Mouse (Mus musculus): ENCODE measurements around the gene Wdfy2. TPM values are rescaled to one million over a fixed set of nuclear protein-coding genes. Genes with fewer than 3 reads are reported as not detected.

The Wdfy2 gene
- total and polyA plus RNA-seq, 2 experiments from 2014 or later = 3.6 to 18.4 TPM

DNA sequence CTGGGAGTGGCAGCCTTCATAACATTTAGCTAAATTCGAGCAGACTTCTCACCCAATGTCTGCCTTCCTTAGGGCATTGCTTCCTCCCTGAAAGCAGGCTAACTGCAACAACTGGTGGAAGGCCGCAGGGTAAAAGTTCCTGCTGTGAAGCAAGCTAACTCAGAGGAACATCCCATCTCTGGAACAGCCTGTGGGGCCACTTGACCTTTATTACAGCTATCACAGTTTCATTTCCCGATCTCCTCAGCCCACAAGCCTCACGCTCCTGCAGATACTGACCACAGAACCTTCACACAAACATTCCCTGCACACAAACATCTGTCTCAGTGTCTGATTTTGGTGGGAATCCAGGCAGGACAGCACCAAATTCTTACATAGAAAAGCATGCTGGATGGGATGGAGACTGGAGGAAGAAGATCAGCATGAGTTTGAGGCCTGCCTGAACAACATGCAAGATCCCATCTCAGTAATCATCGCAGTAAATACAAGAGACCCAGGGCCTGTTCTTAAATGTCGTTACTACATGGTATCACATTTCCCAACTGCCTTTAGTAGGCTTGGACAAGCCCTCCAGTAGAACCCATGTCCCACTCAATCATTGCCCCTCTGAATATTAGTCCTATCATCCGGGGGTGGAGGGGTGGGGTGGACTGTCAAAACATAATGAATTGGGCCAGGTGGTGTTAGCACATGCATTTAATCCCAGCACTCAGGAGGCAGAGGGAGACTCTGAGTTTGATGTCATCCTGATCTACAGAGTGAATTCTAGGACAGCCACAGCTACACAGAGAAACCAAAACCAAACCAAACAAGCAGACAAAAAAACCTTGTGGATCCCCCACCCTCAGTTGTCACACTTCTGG, 28.6 kb upstream of the Wdfy2 start:
- H3K4me1 ChIP-seq (ENCODE audit: insufficient read depth) = no peaks in the 10 kb centered on the region
- H3K4me3 ChIP-seq (ENCODE audit: low read depth, low read length) = no peak overlapping the region
- ATAC-seq (no peak), DNase-seq (no peak)
- TF ChIP-seq CTCF (IDR thresholded peaks at IDR 0.05; ENCODE audit: low read depth) = no peak
- H3K9me3 ChIP-seq (ENCODE audit: low read length) = no peaks in the 10 kb centered on the region
- no peaks in the 10 kb centered on the region for H3K36me3 ChIP-seq (ENCODE audit: insufficient read depth)
- no peak overlapping the region for H3K9ac ChIP-seq
- WGBS = 86% methylated on average over 7 of the region's 7 CpGs
- H3K27ac ChIP-seq (ENCODE audit: low read depth, low read length) = no peak overlapping the region
- no peak overlapping the region for H3K4me2 ChIP-seq (ENCODE audit: low read depth)
- no peaks in the 10 kb centered on the region for H3K27me3 ChIP-seq (ENCODE audit: insufficient read depth, low read length)

DNA sequence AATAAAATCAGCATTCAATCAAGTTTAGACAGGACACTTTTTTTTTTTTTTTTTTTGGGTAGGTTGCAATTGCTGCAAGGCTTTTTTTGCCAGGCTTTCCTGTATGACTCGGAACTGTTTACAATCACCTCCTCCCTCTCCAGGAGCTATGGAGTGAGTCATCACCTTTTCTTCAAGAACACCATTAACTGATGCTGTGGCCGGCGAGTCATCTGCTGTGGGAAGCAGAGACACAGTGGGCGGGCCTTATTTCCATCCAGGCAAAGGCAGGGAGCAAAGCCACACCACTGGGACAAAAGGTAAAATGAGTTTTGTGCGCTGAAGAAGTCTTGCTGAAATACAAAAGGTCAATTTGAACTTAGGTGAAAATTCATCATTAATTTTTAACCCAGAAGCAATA, 24.7 kb upstream of the Wdfy2 start:
- DNase-seq = no peak
- H3K4me2 ChIP-seq (ENCODE audit: low read depth) = no peak overlapping the region
- no peaks in the 10 kb centered on the region for H3K9me3 ChIP-seq (ENCODE audit: low read length)
- ATAC-seq = no peak
- no peak overlapping the region for H3K4me3 ChIP-seq (ENCODE audit: low read depth, low read length)
- WGBS = 61% methylated on average over 5 of the region's 5 CpGs
- no peaks in the 10 kb centered on the region for H3K27me3 ChIP-seq (ENCODE audit: insufficient read depth, low read length)
- H3K27ac ChIP-seq (ENCODE audit: low read depth, low read length) = no peak overlapping the region
- no peaks in the 10 kb centered on the region for H3K4me1 ChIP-seq (ENCODE audit: insufficient read depth)
- no peak for TF ChIP-seq CTCF (IDR thresholded peaks at IDR 0.05; ENCODE audit: low read depth)
- H3K9ac ChIP-seq = no peak overlapping the region
- H3K36me3 ChIP-seq (ENCODE audit: insufficient read depth) = no peaks in the 10 kb centered on the region

DNA sequence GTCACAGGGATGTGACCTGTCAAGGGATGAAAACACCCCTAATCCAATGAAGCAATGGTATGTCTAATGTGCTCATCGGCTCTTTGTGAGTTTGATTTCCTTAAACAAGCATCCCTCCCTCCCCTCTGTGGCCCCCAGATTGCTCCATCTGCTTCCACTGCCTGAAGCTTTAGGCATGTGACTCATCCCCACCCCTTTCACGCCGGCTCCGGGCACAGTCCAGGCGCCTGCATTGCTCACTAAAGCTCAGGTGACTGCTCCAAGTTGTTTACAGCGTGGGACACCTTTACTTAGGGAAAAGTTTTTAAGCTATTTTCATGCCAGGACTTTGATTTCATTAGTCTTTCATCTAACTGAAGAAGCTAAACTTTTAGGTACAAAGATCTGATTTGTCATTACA, 22.9 kb upstream of the Wdfy2 start:
- H3K4me1 ChIP-seq (ENCODE audit: insufficient read depth) = no peaks in the 10 kb centered on the region
- no peak for ATAC-seq
- WGBS = 78% methylated on average over 6 of the region's 6 CpGs

DNA sequence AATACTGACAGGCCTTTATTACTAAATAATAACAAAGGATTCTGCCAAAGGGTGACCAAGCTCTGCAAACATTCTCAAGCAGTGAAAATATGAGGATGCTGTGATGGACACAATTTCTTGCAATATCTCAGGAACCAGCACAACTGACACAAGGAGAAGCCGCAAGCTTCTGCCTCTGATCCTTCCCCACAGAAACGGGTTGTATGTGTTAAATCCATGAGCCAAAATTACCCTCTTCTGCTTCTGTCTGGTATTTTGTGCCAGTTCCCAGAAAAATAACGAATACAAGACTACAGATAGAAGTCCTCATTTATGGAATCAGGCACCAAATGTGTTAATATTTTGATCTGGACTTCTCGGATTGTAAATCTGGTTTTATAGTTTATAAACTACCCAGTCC, 20.7 kb upstream of the Wdfy2 start:
- no peak overlapping the region for H3K4me2 ChIP-seq (ENCODE audit: low read depth)
- TF ChIP-seq CTCF (IDR thresholded peaks at IDR 0.05; ENCODE audit: low read depth) = no peak
- DNase-seq (peak; percentile 5), ATAC-seq (no peak)
- H3K27ac ChIP-seq (ENCODE audit: low read depth, low read length) = no peak overlapping the region
- no peak overlapping the region for H3K9ac ChIP-seq
- 56% methylated on average over 4 of the region's 4 CpGs for WGBS
- H3K4me1 ChIP-seq (ENCODE audit: insufficient read depth) = no peaks in the 10 kb centered on the region
- no peaks in the 10 kb centered on the region for H3K27me3 ChIP-seq (ENCODE audit: insufficient read depth, low read length)
- H3K9me3 ChIP-seq (ENCODE audit: low read length) = no peaks in the 10 kb centered on the region
- no peak overlapping the region for H3K4me3 ChIP-seq (ENCODE audit: low read depth, low read length)
- H3K36me3 ChIP-seq (ENCODE audit: insufficient read depth) = no peaks in the 10 kb centered on the region

More for the DNA sequence above, 22.9 kb upstream of the Wdfy2 start:
- Histone ChIP-seq H3K4me2 (ENCODE audit: low read depth) (no peak overlapping the region), H3K36me3 (ENCODE audit: insufficient read depth) (no peaks in the 10 kb centered on the region), H3K9me3 (ENCODE audit: low read length) (no peaks in the 10 kb centered on the region), H3K27me3 (ENCODE audit: insufficient read depth, low read length) (no peaks in the 10 kb centered on the region), H3K27ac (ENCODE audit: low read depth, low read length) (no peak overlapping the region), H3K9ac (no peak overlapping the region), H3K4me3 (ENCODE audit: low read depth, low read length) (no peak overlapping the region)
- no peak for TF ChIP-seq CTCF (IDR thresholded peaks at IDR 0.05; ENCODE audit: low read depth)
- no peak for DNase-seq

DNA sequence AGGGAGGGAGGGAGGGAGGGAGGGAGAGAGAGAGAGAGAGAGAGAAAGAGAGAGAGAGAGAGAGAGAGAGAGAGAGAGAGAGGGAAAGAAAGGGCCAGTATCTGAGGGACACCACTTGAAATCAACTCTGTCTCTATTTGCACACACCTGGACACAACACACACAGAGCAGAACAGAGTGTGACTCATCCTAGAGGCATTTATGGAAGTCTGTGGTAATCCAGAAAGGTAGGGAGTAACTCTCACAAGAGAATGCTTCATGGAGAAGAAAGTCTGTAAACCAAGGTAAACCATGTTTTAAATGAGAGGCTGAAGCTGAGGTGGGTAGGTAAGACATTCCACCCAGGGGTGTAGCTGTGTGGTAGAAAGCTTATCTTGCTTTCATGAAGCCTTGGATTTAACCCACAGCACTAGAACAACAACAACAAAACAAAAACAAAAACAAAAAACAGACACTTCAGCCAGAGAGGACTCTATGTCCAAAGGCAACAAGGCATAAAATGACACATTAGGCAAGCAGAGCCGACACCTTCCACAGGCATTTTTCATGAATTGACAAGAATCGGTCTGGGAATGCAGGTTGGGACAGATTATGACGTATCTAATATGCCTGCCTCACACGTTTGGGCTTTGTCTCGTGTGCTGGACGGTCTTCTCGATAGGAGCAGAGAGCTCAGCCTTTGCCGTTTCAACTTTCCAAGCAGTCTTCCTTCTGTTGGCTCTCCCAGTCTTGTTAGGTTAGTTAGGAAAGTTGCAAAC, 11.7 kb upstream of the Wdfy2 start:
- no peak for TF ChIP-seq CTCF (IDR thresholded peaks at IDR 0.05; ENCODE audit: low read depth)
- H3K36me3 ChIP-seq (ENCODE audit: insufficient read depth) = no peaks in the 10 kb centered on the region
- H3K27ac ChIP-seq (ENCODE audit: low read depth, low read length) = no peak overlapping the region
- no peaks in the 10 kb centered on the region for H3K4me1 ChIP-seq (ENCODE audit: insufficient read depth)
- no peak overlapping the region for H3K4me3 ChIP-seq (ENCODE audit: low read depth, low read length)
- H3K4me2 ChIP-seq (ENCODE audit: low read depth) = no peak overlapping the region
- H3K27me3 ChIP-seq (ENCODE audit: insufficient read depth, low read length) = no peaks in the 10 kb centered on the region
- no peak overlapping the region for H3K9ac ChIP-seq
- 89% methylated on average over 8 of the region's 8 CpGs for WGBS
- H3K9me3 ChIP-seq (ENCODE audit: low read length) = no peaks in the 10 kb centered on the region
- ATAC-seq (no peak), DNase-seq (no peak)

DNA sequence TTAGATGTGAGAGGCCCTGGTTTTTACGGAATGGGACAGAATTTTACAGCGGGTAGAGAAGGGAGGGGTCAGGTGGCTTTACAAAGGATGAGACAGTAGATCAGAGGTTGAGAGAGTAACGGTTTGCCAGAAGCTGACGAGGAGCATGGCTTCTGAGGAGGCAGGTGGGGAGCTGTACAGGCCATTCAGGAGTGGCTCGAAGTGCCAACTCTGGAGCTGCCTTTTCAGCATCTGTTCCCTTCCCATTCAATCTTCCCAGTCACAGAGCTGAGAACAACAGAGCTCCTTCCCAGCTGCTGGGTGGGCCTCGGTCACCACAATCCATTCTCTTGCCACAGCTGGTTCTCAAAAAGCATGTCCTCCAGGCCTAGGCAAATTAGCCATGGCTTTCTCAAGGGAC, 8.2 kb upstream of the Wdfy2 start:
- Histone ChIP-seq H3K9ac (no peak overlapping the region), H3K4me3 (ENCODE audit: low read depth, low read length) (no peak overlapping the region), H3K27me3 (ENCODE audit: insufficient read depth, low read length) (no peaks in the 10 kb centered on the region), H3K36me3 (ENCODE audit: insufficient read depth) (no peaks in the 10 kb centered on the region), H3K9me3 (ENCODE audit: low read length) (no peaks in the 10 kb centered on the region), H3K4me1 (ENCODE audit: insufficient read depth) (no peaks in the 10 kb centered on the region), H3K4me2 (ENCODE audit: low read depth) (no peak overlapping the region), H3K27ac (ENCODE audit: low read depth, low read length) (no peak overlapping the region)
- no peak for DNase-seq
- ATAC-seq = no peak
- no peak for TF ChIP-seq CTCF (IDR thresholded peaks at IDR 0.05; ENCODE audit: low read depth)
- WGBS = 45% methylated on average over 6 of the region's 6 CpGs

DNA sequence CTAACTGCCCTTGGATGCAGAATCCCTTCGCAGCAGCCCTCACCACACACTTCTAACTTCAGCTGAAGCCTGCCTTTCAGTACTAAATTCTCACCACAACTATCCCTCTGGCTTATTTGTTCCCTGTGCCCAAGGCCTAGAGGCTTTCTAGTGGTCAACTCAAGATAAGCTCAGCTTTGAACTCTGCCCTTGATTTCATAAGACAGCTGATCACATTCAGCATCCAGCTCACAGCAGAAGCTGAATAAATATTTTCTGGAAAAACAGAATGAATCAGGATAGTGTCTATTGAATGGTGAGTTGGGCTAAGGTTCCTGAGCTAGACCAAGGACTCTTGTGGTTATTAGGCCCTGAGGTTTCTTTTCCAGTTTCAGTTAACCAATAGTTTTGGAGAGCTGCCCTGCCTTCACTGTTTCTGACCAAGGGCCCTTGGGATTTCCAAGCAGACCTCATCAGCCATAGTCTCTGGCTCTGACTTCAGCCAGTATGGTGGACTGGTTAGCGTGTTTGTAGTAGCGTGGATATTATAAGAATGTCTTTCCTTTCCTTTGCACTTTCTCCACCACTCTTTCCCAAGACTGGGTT, 5.7 kb upstream of the Wdfy2 start:
- no peak for ATAC-seq
- TF ChIP-seq CTCF (IDR thresholded peaks at IDR 0.05; ENCODE audit: low read depth) = no peak
- Histone ChIP-seq H3K9me3 (ENCODE audit: low read length) (no peaks in the 10 kb centered on the region), H3K9ac (no peak overlapping the region), H3K27ac (ENCODE audit: low read depth, low read length) (no peak overlapping the region), H3K4me3 (ENCODE audit: low read depth, low read length) (no peak overlapping the region), H3K4me2 (ENCODE audit: low read depth) (no peak overlapping the region), H3K27me3 (ENCODE audit: insufficient read depth, low read length) (no peaks in the 10 kb centered on the region), H3K4me1 (ENCODE audit: insufficient read depth) (no peaks in the 10 kb centered on the region), H3K36me3 (ENCODE audit: insufficient read depth) (no peaks in the 10 kb centered on the region)
- WGBS = 97% methylated on average over 3 of the region's 3 CpGs
- no peak for DNase-seq
